Mouse (Mus musculus) CH12.LX (cell line): ENCODE data around the gene Stard10. TPM values are rescaled to one million over a fixed set of nuclear protein-coding genes. Genes with fewer than 3 reads are reported as not detected.

ENCODE experiments used
- DNase-seq: peaks from one replicate; pipeline ENCODE4 v3.0.0-alpha.2; 2013; ENCODE audit errors: extremely low read depth
- H3K27ac ChIP-seq: 2 replicates; pipeline ENCODE4 v1.5.1; 2012; ENCODE audit warnings: low read depth, mild to moderate bottlenecking, control low read depth, moderate library complexity; ENCODE audit not compliant: insufficient read depth
- H3K27me3 ChIP-seq: replicated peaks from 2 replicates; pipeline ENCODE3; 2012; ENCODE audit warnings: inconsistent platforms
- H3K36me3 ChIP-seq, 2 experiments: replicated peaks in 1 of 2; 2 replicates each; pipeline versions ENCODE3 to v1.6.1; 2012; ENCODE audit warnings: inconsistent platforms in 1 of 2, low read length in 1 of 2, mild to moderate bottlenecking in 1 of 2, mixed read lengths in 1 of 2, moderate library complexity in 1 of 2; ENCODE audit not compliant: control insufficient read depth in 1 of 2, insufficient read depth in 1 of 2
- H3K4me1 ChIP-seq, 2 experiments: 2 replicates each; pipeline ENCODE4 v1.6.1; 2012; ENCODE audit warnings: inconsistent platforms in 1 of 2, moderate library complexity in 1 of 2; ENCODE audit not compliant: insufficient read depth in 2 of 2, control insufficient read depth in 1 of 2
- H3K4me2 ChIP-seq: 2 replicates; pipeline ENCODE4 v1.6.1; 2012; ENCODE audit warnings: low read depth, mild to moderate bottlenecking, control low read depth; ENCODE audit not compliant: poor library complexity, insufficient read depth, severe bottlenecking
- H3K4me3 ChIP-seq, 3 experiments: fragments of 150-350 bp in 1 of 3; sonication (generic) in 1 of 3; replicated peaks in 1 of 3; 2 replicates each; pipeline versions ENCODE3 to v1.5.1; 2011 to 2012; ENCODE audit warnings: low read depth in 2 of 3, low read length in 2 of 3, mild to moderate bottlenecking in 2 of 3, moderate library complexity in 2 of 3, control low read depth in 1 of 3, improper control_type of control experiment in 1 of 3, inconsistent platforms in 1 of 3, mixed read lengths in 1 of 3; ENCODE audit not compliant: poor library complexity in 1 of 3
- H3K79me2 ChIP-seq: replicated peaks from 2 replicates; pipeline ENCODE4 v1.6.1; 2012; ENCODE audit warnings: mild to moderate bottlenecking, moderate library complexity; ENCODE audit not compliant: control insufficient read depth, poor library complexity, insufficient read depth, severe bottlenecking; ENCODE audit errors: extremely low read depth
- H3K9ac ChIP-seq: 2 replicates; pipeline ENCODE4 v1.6.1; 2012; ENCODE audit warnings: low read depth, mild to moderate bottlenecking, control low read depth, moderate library complexity; ENCODE audit not compliant: insufficient read depth
- H3K9me3 ChIP-seq: replicated peaks from 2 replicates; pipeline ENCODE3; 2012; ENCODE audit warnings: low read length, inconsistent platforms, mixed read lengths
- CTCF ChIP-seq, 2 experiments: IDR thresholded peaks in 1 of 2; conservative IDR thresholded peaks in 1 of 2; 2 replicates each; pipeline ENCODE4 v1.5.1; 2011 to 2012; ENCODE audit warnings: low read depth in 2 of 2, low read length in 2 of 2, improper control_type of control experiment in 1 of 2, inconsistent platforms in 1 of 2, mild to moderate bottlenecking in 1 of 2, moderate library complexity in 1 of 2
- EP300 ChIP-seq: IDR thresholded peaks from 2 replicates; pipeline ENCODE4 v1.6.1; 2011; ENCODE audit warnings: low read length, improper control_type of control experiment
- HCFC1 ChIP-seq: IDR thresholded peaks from 2 replicates; pipeline ENCODE4 v1.6.1; 2012; ENCODE audit warnings: low read depth, mild to moderate bottlenecking, inconsistent platforms, low read length, improper control_type of control experiment
- JUND ChIP-seq: conservative IDR thresholded peaks from 2 replicates; pipeline ENCODE4 v1.6.1; 2011; ENCODE audit warnings: low read depth, low read length, improper control_type of control experiment
- MAFK ChIP-seq: IDR thresholded peaks from 2 replicates; pipeline ENCODE4 v1.6.1; 2011; ENCODE audit warnings: low read length, improper control_type of control experiment; ENCODE audit not compliant: insufficient replicate concordance
- MAX ChIP-seq: IDR thresholded peaks from 2 replicates; pipeline ENCODE4 v1.6.1; 2011; ENCODE audit warnings: low read length, improper control_type of control experiment
- MEF2A ChIP-seq: IDR thresholded peaks from 2 replicates; pipeline ENCODE4 v1.6.1; 2014; ENCODE audit warnings: low read depth, mild to moderate bottlenecking, inconsistent platforms, low read length, improper control_type of control experiment, borderline replicate concordance
- MXI1 ChIP-seq: IDR thresholded peaks from 2 replicates; pipeline ENCODE4 v1.6.1; 2011; ENCODE audit warnings: mild to moderate bottlenecking, low read depth, low read length, improper control_type of control experiment
- MYC ChIP-seq: IDR thresholded peaks from 2 replicates; pipeline ENCODE4 v1.6.1; 2011; ENCODE audit warnings: low read depth, mild to moderate bottlenecking, improper control_type of control experiment, low read length
- NRF1 ChIP-seq: IDR thresholded peaks from 2 replicates; pipeline ENCODE4 v1.6.1; 2014; ENCODE audit warnings: low read depth, mild to moderate bottlenecking, inconsistent platforms, low read length, improper control_type of control experiment, moderate library complexity
- PAX5 ChIP-seq: IDR thresholded peaks from 2 replicates; pipeline ENCODE4 v1.6.1; 2012; ENCODE audit warnings: low read length, inconsistent platforms, mixed read lengths
- RCOR1 ChIP-seq: conservative IDR thresholded peaks from 2 replicates; pipeline ENCODE4 v1.6.1; 2012; ENCODE audit warnings: low read depth, mild to moderate bottlenecking, inconsistent platforms, low read length, improper control_type of control experiment
- SIN3A ChIP-seq: IDR thresholded peaks from 2 replicates; pipeline ENCODE4 v1.6.1; 2012; ENCODE audit warnings: low read length, improper control_type of control experiment, inconsistent platforms
- SMC3 ChIP-seq: IDR thresholded peaks from 2 replicates; pipeline ENCODE4 v1.6.1; 2011; ENCODE audit warnings: low read depth, low read length, improper control_type of control experiment
- TBP ChIP-seq: conservative IDR thresholded peaks from 2 replicates; pipeline ENCODE4 v1.6.1; 2011; ENCODE audit warnings: low read depth, low read length, improper control_type of control experiment
- UBTF ChIP-seq: IDR thresholded peaks from 2 replicates; pipeline ENCODE4 v1.6.1; 2012; ENCODE audit warnings: low read depth, mild to moderate bottlenecking, inconsistent platforms, low read length, improper control_type of control experiment, moderate library complexity
- USF2 ChIP-seq: conservative IDR thresholded peaks from 2 replicates; pipeline ENCODE4 v1.6.1; 2011; ENCODE audit warnings: low read depth, low read length, improper control_type of control experiment
- ZKSCAN1 ChIP-seq: IDR thresholded peaks from 2 replicates; pipeline ENCODE4 v1.6.1; 2012; ENCODE audit warnings: low read depth, inconsistent platforms, low read length, improper control_type of control experiment, borderline replicate concordance
- ZMIZ1 ChIP-seq: IDR thresholded peaks from 2 replicates; pipeline ENCODE4 v1.6.1; 2012; ENCODE audit warnings: low read depth, mild to moderate bottlenecking, inconsistent platforms, low read length, improper control_type of control experiment
- ZNF384 ChIP-seq: IDR thresholded peaks from 2 replicates; pipeline ENCODE4 v1.6.1; 2012; ENCODE audit warnings: low read depth, low read length, improper control_type of control experiment, inconsistent platforms
- dilution Hi-C: fragments of 300-500 bp; cut with MboI; formaldehyde crosslinking; loops from 2 replicates; pipeline ENCODE4 v1.14.3; 2020; ENCODE audit warnings: low sequenced_read_pairs; ENCODE audit not compliant: extremely low pct_unique_long_range_greater_than_20kb, extremely low pct_ligation_motif_present
- in situ Hi-C: fragments of 300-500 bp; cut with MboI; formaldehyde crosslinking; loops from 3 replicates; pipeline ENCODE4 v1.14.3; 2019; ENCODE audit warnings: low sequenced_read_pairs, low pct_ligation_motif_present, low pct_unique_long_range_greater_than_20kb, mixed read lengths
- polyA plus RNA-seq: library from polyadenylated mRNA; unstranded; fragments of >175 nt; gene quantifications from 2 replicates; pipeline ENCODE4 v1.2.1, GENCODE M21; 2012; ENCODE audit warnings: low read depth; ENCODE audit not compliant: insufficient read length
- total RNA-seq, 2 experiments: library from RNA; depleted of rRNA; stranded (reverse); fragments of 300-350 nt in 1 of 2; fragments of >200 nt in 1 of 2; gene quantifications; 2 replicates each; pipeline ENCODE4 v1.2.3; 2012 to 2014

The Stard10 gene
- total and polyA plus RNA-seq, 3 experiments = 2.4 to 12.7 (median 6.7) TPM

GRCm38 (mm10) chr7:101272466-101273160 lies 44.3 kb upstream of the Stard10 start:
- Histone ChIP-seq H3K4me1 (peaks cover 0 to 1% of the 10 kb centered on the region in 2 experiments; a peak in 1 of 4 replicates), H3K9ac (no peak overlapping the region), H3K27ac (0 out of 2 replicates have a peak overlapping the region, but pooled peaks have one; percentile 7), H3K79me2 (0 out of 2 replicates have a peak, but pooled peaks cover 2% of the 10 kb centered on the region), H3K4me3 (no peak overlapping the region), H3K4me2 (no peak overlapping the region), H3K27me3 (no peaks in the 10 kb centered on the region), H3K36me3 (peaks cover 51 to 84% of the 10 kb centered on the region in 2 experiments), H3K9me3 (no peaks in the 10 kb centered on the region)
- no peak for DNase-seq
- dilution Hi-C loops = no loop called here
- in situ Hi-C loops = no loop called here
- TF ChIP-seq SIN3A (no peak), HCFC1 (no peak), USF2 (no peak), NRF1 (no peak), PAX5 (no peak), JUND (no peak), EP300 (no peak), SMC3 (no peak), ZNF384 (no peak), RCOR1 (no peak), CTCF (conservative IDR thresholded peaks at IDR 0.05 in 1 of 2, IDR thresholded peaks at IDR 0.05 in 1 of 2; ENCODE audit: low read depth in 2 of 2, low read length in 2 of 2) (no peak), MYC (no peak), TBP (no peak), UBTF (no peak), MAX (no peak), ZMIZ1 (no peak), ZKSCAN1 (no peak), MAFK (no peak), MEF2A (no peak), MXI1 (no peak)
- TF ChIP-seq, all 38 proteins: peak for 0

DNA sequence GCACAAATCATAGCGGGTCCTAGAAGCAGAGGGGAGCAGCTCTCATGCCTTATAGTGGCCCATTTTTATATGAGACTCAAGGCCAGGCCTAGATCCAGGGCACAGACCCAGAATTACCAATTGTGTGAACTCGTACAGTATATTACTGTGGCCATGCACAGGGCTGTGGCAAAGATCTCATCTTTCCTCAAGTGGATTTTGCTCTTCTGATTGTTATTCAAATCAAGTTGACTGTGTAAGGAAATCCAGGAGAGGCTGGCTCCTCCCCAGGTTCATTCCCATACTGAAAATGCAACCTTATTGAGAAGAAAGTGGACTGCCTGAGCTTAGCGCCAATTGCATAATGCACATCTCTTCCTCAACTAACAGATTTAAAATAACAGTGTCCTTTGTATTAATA lies 34.2 kb upstream of the Stard10 start:
- peaks cover 2 to 13% of the 10 kb centered on the region in 2 experiments; a peak in 3 of 4 replicates for H3K4me1 ChIP-seq
- no peaks in the 10 kb centered on the region; the same call in 1 of the 2 replicates for H3K79me2 ChIP-seq
- H3K36me3 ChIP-seq = peaks cover 57 to 89% of the 10 kb centered on the region in 2 experiments
- H3K4me2 ChIP-seq = no peak overlapping the region
- dilution Hi-C loops = no loop called here
- H3K27me3 ChIP-seq = no peaks in the 10 kb centered on the region
- TF ChIP-seq CTCF (conservative IDR thresholded peaks at IDR 0.05 in 1 of 2, IDR thresholded peaks at IDR 0.05 in 1 of 2; ENCODE audit: low read depth in 2 of 2, low read length in 2 of 2) (no peak), ZNF384 (no peak)
- no peak overlapping the region for H3K9ac ChIP-seq
- no peaks in the 10 kb centered on the region for H3K9me3 ChIP-seq
- H3K27ac ChIP-seq = no peak overlapping the region
- no peak overlapping the region for H3K4me3 ChIP-seq
- in situ Hi-C loops = no loop called here
- no peak for DNase-seq
